Mouse (Mus musculus) leukemia stem cell, adult 10-12 weeks (primary cell): ENCODE results near the gene Fbln7. TPM values are rescaled to one million over a fixed set of nuclear protein-coding genes. Genes with fewer than 3 reads are reported as not detected.

ENCODE experiments used
- polyA plus RNA-seq: library from polyadenylated mRNA; stranded (reverse); fragments of >175 nt; gene quantifications from 2 replicates; pipeline ENCODE4 v1.2.3, GENCODE M21; 2012; ENCODE audit warnings: low replicate concordance

The Fbln7 gene
- not detected in 2 replicates for polyA plus RNA-seq

DNA sequence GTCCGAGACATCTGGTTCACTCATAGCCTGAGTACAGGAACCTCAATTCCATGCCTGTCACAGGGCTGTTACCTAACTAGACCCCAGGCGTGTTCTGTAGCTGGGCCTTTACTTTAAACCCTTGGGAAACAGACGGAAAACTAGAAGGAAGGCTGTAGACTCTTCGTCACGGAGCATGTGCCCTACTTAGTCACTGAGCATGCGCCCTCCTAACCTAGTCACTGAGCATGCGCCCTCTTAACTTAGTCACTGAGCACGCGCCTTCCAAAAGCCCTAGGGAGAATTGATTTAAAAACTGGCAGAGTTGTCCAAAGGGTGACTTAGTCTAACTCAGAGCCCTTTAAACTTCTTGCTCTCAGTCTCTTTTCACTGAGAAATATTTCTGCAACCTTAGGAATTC, at the start of gene Fbln7:
Gene Fbln7 (plus strand): TSS at position 346 of the 400 bp plus-strand sequence.

GRCm38 (mm10) chr2:128817786-128818681, 44.7 kb upstream of the Fbln7 start, which contains the start of gene Tmem87b:
Tmem87b (plus strand) TSS chr2:128818118.

DNA sequence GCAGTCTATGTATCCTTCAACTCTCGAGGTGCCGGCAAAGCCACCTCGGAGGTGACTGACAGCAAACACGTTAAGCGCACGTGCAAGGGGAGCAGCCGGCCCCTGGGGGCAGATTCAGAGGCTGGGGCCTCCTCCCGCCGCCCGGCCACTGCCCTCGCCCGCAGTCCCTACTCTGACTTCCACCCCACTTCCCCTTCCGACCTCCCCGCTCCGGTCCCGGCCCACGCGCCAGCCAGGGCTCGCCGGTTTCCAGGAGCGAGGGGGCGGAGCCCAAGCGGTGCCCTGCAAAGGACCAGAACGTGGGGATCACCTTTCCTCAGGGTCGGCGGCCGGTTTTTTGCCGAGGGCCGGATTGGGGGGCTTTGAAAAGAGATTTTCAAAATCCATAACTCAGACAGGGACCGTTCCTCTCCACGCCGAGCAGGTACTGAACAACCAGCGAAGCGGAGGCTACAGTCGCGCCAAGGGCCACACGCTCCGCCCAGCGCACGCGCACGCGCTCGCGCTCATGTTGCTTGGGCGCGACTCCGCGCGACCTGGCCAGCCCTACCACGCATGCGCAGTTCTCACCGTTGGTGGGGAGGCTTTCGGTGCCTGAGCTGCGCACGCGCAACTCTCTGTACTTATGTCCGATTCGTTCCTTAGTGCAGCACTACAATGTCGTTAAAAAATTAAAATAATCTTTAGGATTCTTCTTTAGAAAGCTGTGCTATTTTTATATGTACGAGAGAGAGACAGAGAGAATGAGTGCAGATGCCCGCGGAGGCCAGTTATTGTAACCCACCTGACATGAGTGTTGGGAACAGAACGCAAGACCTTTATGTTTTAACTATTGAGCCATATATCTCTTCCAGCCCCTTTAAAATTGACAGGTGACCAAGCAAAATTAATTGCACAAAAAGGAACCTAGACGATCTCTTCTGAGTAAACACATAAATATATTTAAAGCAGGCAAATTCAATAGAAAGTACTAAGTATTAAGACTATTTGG, 81.1 kb downstream of the Fbln7 start, which contains the start of gene Zc3h8:
Gene Zc3h8 (minus strand): TSS at position 540 of the 991 bp plus-strand sequence.

Other genes with a start within 250 kb of the Fbln7 start
- gene Anapc1, start 175.6 kb upstream of the Fbln7 start, polyA plus RNA-seq, result 44.5 and 128 TPM in 2 replicates
- gene Mertk, start 164.0 kb upstream of the Fbln7 start, polyA plus RNA-seq, result 0.98 and 3.9 TPM in 2 replicates
- 1.9 and 3.7 TPM in 2 replicates for gene Tmem87b, start 44.9 kb upstream of the Fbln7 start, polyA plus RNA-seq
- 0.28 TPM in 1 of 2 replicates, not detected in the other for gene Zc3h8, start 81.1 kb downstream of the Fbln7 start, polyA plus RNA-seq
- 6.3 and 8.7 TPM in 2 replicates for gene Zc3h6, start 104.4 kb downstream of the Fbln7 start, polyA plus RNA-seq
- 4.6 and 5.4 TPM in 2 replicates for gene Gm10762, start 104.7 kb downstream of the Fbln7 start, polyA plus RNA-seq
- gene Vinac1, start 185.2 kb downstream of the Fbln7 start, polyA plus RNA-seq, result not detected in 2 replicates
- 0.56 and 0.69 TPM in 2 replicates for gene Ttl, start 203.0 kb downstream of the Fbln7 start, polyA plus RNA-seq
- gene Polr1b, start 238.0 kb downstream of the Fbln7 start, polyA plus RNA-seq, result 14.1 and 21.1 TPM in 2 replicates